Mouse (Mus musculus): ENCODE data around the gene Mtrex. TPM values are rescaled to one million over a fixed set of nuclear protein-coding genes. Genes with fewer than 3 reads are reported as not detected.

Mtrex gene
- polyA plus RNA-seq, 1 experiment from 2014 or later: 106 TPM

DNA sequence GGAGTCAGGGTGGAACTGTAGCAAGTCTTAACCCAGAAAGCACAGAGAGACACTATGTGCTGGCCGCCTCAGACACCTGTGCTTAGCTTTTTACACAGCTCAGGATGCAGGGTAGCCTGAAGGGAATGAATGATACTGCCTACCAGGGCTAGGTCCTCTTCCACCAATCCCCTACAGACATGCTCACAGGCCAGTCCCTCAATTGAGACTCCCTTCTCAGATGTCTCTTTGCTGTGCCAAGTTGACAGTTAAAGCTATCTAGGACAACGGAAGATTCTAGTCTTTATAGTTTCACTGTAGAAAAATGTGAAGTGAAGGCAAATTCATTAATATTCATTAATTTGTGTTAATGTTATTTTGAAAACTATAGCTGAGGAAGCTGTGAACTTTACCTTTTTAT lies 90.2 kb downstream of the Mtrex start:
- 90% methylated on average over 2 of the region's 2 CpGs for WGBS
- DNase-seq (ENCODE audit: low spot score): no peak
- H3K4me1 ChIP-seq: peaks cover 19% of the 10 kb centered on the region
- H3K4me3 ChIP-seq: no peak overlapping the region
- no peaks in the 10 kb centered on the region for H3K9me3 ChIP-seq (replicated peaks)
- H3K27me3 ChIP-seq (ENCODE audit: low read depth, poor library complexity, severe bottlenecking): no peaks in the 10 kb centered on the region
- no peak overlapping the region for H3K27ac ChIP-seq
- no peaks in the 10 kb centered on the region for H3K36me3 ChIP-seq

- no peaks in the 10 kb centered on the region for H3K36me3 ChIP-seq
- no peak overlapping the region for H3K4me3 ChIP-seq
- DNase-seq (ENCODE audit: low spot score): no peak
- H3K27ac ChIP-seq: no peak overlapping the region
- H3K27me3 ChIP-seq (ENCODE audit: low read depth, poor library complexity, severe bottlenecking): no peaks in the 10 kb centered on the region
- peaks cover 23% of the 10 kb centered on the region for H3K4me1 ChIP-seq
- no peaks in the 10 kb centered on the region for H3K9me3 ChIP-seq (replicated peaks)
- 45% methylated on average over 12 of the region's 12 CpGs for WGBS
Observed at GRCm38 (mm10) chr13:112835113-112835512, 92.1 kb downstream of the Mtrex start.

DNA sequence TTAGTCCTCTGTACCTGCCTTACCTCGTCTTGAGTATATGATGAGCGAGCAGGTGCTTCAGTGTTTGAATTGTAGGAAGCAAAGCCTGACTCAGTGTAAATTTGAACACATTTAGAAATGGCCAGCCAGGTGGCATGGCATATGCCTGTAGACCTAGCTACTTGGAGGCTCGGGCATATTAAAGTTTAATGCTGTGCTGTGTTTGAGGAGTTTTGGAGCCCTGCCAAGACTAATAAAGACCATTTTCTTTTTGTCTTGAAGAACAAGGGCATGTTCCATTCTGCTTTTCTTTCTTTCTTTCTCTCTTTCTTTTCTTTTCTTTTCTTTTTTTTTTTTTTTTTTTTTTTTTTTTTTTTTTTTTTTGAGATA lies 93.3 kb downstream of the Mtrex start:
- Histone ChIP-seq H3K9me3 (replicated peaks) (no peaks in the 10 kb centered on the region), H3K4me1 (peaks cover 23% of the 10 kb centered on the region), H3K27ac (no peak overlapping the region), H3K4me3 (no peak overlapping the region), H3K36me3 (no peaks in the 10 kb centered on the region), H3K27me3 (ENCODE audit: low read depth, poor library complexity, severe bottlenecking) (no peaks in the 10 kb centered on the region)
- no peak for DNase-seq (ENCODE audit: low spot score)
- WGBS: 84% methylated on average over 3 of the region's 3 CpGs

DNA sequence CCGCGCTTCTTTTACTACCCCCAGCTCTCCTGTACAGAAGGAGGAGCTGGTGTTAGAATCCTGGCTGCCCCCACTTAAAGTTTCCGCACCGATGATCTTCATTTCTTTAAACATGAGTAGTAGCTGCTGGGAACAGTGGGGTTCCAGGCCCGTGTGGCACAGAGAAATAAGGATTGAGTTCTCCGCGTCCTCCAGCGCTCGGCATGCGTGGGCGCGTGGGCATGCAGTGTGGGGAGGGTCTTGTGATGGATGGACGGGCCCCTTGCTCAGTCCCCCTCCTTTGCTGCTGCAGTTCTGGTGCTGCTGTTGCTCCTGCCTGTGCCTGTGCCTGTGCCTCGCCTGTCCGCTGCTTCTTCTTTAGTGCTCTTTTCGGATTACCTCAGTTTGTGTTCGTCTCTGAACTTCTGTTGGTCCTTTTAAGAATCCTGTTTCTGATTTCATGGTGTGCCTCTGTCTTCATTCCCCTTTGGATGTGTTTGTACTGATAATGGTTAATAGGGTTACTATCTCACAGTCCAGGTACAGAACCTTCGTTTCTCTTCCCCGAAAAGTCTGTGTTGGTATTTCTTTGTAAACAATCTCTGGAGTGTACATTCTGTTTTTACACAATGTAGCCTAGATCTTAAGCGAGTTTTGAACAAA lies 93.8 kb downstream of the Mtrex start:
- H3K27me3 ChIP-seq (ENCODE audit: low read depth, poor library complexity, severe bottlenecking): no peaks in the 10 kb centered on the region
- H3K36me3 ChIP-seq: no peaks in the 10 kb centered on the region
- no peaks in the 10 kb centered on the region for H3K9me3 ChIP-seq (replicated peaks)
- H3K4me1 ChIP-seq: peaks cover 26% of the 10 kb centered on the region
- DNase-seq (ENCODE audit: low spot score): no peak
- 82% methylated on average over 20 of the region's 20 CpGs for WGBS
- H3K4me3 ChIP-seq: no peak overlapping the region
- no peak overlapping the region for H3K27ac ChIP-seq

DNA sequence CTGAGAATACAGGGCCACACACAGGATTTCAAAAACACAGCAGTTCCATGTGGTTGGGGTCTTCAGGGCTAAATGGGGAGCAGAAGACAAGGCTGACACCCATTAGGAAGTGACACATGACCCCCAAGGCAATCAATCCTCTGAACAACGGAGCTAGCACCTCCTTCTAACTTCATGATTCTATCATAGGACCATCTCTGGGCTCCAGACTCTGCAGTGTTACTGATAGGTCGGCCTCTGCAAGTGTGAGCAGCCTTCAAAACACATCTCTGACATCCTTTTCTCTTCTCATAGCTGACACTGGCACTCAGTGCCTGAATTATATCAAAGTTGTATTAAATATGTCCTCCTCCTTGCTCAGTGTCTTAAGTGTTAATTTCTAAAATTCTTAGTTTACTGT lies 94.6 kb downstream of the Mtrex start:
- peaks cover 26% of the 10 kb centered on the region for H3K4me1 ChIP-seq
- H3K27me3 ChIP-seq (ENCODE audit: low read depth, poor library complexity, severe bottlenecking): no peaks in the 10 kb centered on the region
- WGBS: 25% methylated on average over 2 of the region's 2 CpGs
- DNase-seq (ENCODE audit: low spot score): no peak
- no peak overlapping the region for H3K4me3 ChIP-seq
- no peak overlapping the region for H3K27ac ChIP-seq
- H3K9me3 ChIP-seq (replicated peaks): no peaks in the 10 kb centered on the region
- no peaks in the 10 kb centered on the region for H3K36me3 ChIP-seq

DNA sequence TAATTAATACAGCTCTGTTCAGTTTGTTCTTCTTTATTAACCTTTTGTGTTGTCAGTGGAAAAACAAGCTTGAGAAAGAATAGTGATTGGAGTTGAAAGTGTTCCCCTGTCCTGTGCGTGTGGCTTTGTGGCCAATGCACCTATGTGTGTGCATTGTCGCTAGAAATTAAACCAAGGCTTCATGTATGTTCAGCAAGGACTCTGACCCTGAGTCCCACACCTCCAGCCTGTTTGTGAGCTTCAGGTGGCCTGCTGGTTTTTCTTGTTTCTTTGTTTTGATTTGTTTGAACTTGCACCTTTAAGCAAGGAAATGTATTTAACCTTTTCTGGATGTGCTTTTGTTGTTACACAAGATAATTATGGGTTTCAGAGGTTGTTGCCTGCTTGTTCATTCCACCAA lies 97.6 kb downstream of the Mtrex start:
- WGBS: 85% methylated on average over 2 of the region's 2 CpGs
- DNase-seq (ENCODE audit: low spot score): no peak
- Histone ChIP-seq H3K4me3 (no peak overlapping the region), H3K27ac (no peak overlapping the region), H3K9me3 (replicated peaks) (no peaks in the 10 kb centered on the region), H3K36me3 (no peaks in the 10 kb centered on the region), H3K4me1 (peaks cover 47% of the 10 kb centered on the region), H3K27me3 (ENCODE audit: low read depth, poor library complexity, severe bottlenecking) (no peaks in the 10 kb centered on the region)

DNA sequence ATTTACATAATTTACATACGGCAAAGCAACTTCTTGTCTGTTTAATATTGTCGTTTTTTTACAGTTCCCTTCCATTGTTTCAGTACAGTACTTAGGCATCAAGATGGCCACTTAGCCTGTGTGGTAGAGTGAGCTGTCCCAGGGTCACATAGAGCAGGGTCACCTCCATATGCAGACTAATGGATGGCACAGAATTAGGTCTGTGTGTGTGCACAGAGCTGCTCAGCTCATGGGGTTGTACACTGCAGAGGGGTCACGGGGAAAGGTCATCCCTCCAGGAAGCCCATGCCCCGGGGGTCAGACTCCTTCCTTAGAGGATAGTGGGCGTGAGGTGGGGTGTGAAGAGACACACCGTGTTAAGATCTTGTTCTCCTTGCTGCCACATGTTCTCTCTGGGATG lies 101.7 kb downstream of the Mtrex start:
- Histone ChIP-seq H3K27me3 (ENCODE audit: low read depth, poor library complexity, severe bottlenecking) (no peaks in the 10 kb centered on the region), H3K9me3 (replicated peaks) (no peaks in the 10 kb centered on the region), H3K27ac (no peak overlapping the region), H3K4me1 (peaks cover 31% of the 10 kb centered on the region), H3K36me3 (no peaks in the 10 kb centered on the region), H3K4me3 (no peak overlapping the region)
- 37% methylated on average over 6 of the region's 6 CpGs for WGBS
- no peak for DNase-seq (ENCODE audit: low spot score)

GRCm38 (mm10) chr13:112823911-112824648 lies 103.1 kb downstream of the Mtrex start:
- no peaks in the 10 kb centered on the region for H3K9me3 ChIP-seq (replicated peaks)
- DNase-seq (ENCODE audit: low spot score): no peak
- H3K27me3 ChIP-seq (ENCODE audit: low read depth, poor library complexity, severe bottlenecking): no peaks in the 10 kb centered on the region
- H3K4me1 ChIP-seq: peaks cover 30% of the 10 kb centered on the region
- H3K4me3 ChIP-seq: no peak overlapping the region
- no peak overlapping the region for H3K27ac ChIP-seq
- WGBS: 95% methylated on average over 3 of the region's 8 CpGs
- H3K36me3 ChIP-seq: no peaks in the 10 kb centered on the region

- DNase-seq (ENCODE audit: low spot score): no peak
- WGBS: 91% methylated on average over 6 of the region's 6 CpGs
- no peaks in the 10 kb centered on the region for H3K27me3 ChIP-seq (ENCODE audit: low read depth, poor library complexity, severe bottlenecking)
Observed at GRCm38 (mm10) chr13:112823236-112823910, 103.8 kb downstream of the Mtrex start.

DNA sequence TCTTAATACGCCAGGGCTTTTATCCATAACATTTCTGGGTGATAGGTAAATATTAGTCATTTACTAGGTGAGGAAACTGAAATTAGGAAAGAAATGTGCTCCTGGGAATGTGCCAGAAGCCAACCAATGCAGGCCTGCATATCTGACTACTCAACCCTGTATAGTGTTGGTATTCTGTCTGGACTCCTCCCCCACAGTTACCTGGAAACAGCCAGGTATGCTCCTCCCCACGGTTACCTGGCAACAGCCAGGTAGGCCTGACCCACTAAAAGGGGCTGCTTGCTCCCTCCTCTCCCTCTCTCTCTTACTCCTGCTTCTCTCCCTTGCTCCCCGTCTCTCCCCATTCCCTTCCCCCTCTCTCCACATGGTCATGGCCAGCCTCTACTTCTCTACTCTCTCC lies 104.8 kb downstream of the Mtrex start:
- WGBS: 65% methylated on average over 3 of the region's 3 CpGs
- DNase-seq (ENCODE audit: low spot score): no peak
- no peak overlapping the region for H3K4me3 ChIP-seq
- H3K9me3 ChIP-seq (replicated peaks): no peaks in the 10 kb centered on the region
- H3K36me3 ChIP-seq: no peaks in the 10 kb centered on the region
- no peaks in the 10 kb centered on the region for H3K27me3 ChIP-seq (ENCODE audit: low read depth, poor library complexity, severe bottlenecking)
- H3K4me1 ChIP-seq: peaks cover 27% of the 10 kb centered on the region
- no peak overlapping the region for H3K27ac ChIP-seq

More at GRCm38 (mm10) chr13:112823236-112823910, 103.8 kb downstream of the Mtrex start:
- no peaks in the 10 kb centered on the region for H3K36me3 ChIP-seq
- peaks cover 27% of the 10 kb centered on the region for H3K4me1 ChIP-seq
- H3K9me3 ChIP-seq (replicated peaks): no peaks in the 10 kb centered on the region
- no peak overlapping the region for H3K27ac ChIP-seq
- H3K4me3 ChIP-seq: no peak overlapping the region

- H3K36me3 ChIP-seq: no peaks in the 10 kb centered on the region
- DNase-seq (ENCODE audit: low spot score): no peak
- 92% methylated on average over 3 of the region's 3 CpGs for WGBS
- H3K9me3 ChIP-seq (replicated peaks): no peaks in the 10 kb centered on the region
- H3K27ac ChIP-seq: no peak overlapping the region
- H3K27me3 ChIP-seq (ENCODE audit: low read depth, poor library complexity, severe bottlenecking): no peaks in the 10 kb centered on the region
- no peaks in the 10 kb centered on the region for H3K4me1 ChIP-seq
- H3K4me3 ChIP-seq: no peak overlapping the region
Observed at GRCm38 (mm10) chr13:112818125-112818524, 109.1 kb downstream of the Mtrex start.
